Mouse (Mus musculus) stomach, postnatal 0 days (tissue): ENCODE measurements around the gene H2-DMa.

Experiments
- CTCF ChIP-seq: IDR thresholded peaks from 2 replicates; pipeline ENCODE4 v1.5.1; 2016; ENCODE audit warnings: antibody characterized with exemption, low read depth, mild to moderate bottlenecking, moderate library complexity
- EP300 ChIP-seq: optimal IDR thresholded peaks from 2 replicates; pipeline ENCODE3; 2016; ENCODE audit warnings: antibody characterized with exemption

GRCm38 (mm10) chr17:34078148-34078547, 41.2 kb upstream of the H2-DMa start:
- TF ChIP-seq EP300, result no peak
- no peak for TF ChIP-seq CTCF
